Mouse (Mus musculus) frontal cortex, postnatal 25 days (tissue): ENCODE data around the gene Grb7.

Experiments
- DNase-seq, 2 experiments: peaks; one replicate each; pipeline ENCODE4 v3.0.0; 2022; ENCODE audit warnings: low spot score in 2 of 2

The Grb7 gene

GRCm38 (mm10) chr11:98446213-98446561 is at the start of gene Grb7:
Grb7 (plus strand) TSS chr11:98446394.
- no peak for DNase-seq

- DNase-seq: no peak
Observed at GRCm38 (mm10) chr11:98397946-98398345, 48.2 kb upstream of the Grb7 start.

GRCm38 (mm10) chr11:98400161-98400726 is 46.0 kb upstream of the Grb7 start, which contains the start of gene Pgap3:
Pgap3 (minus strand) TSS chr11:98400490.
- DNase-seq: peak; percentile 74 to 81

GRCm38 (mm10) chr11:98400816-98401215 is 45.4 kb upstream of the Grb7 start:
- no peak for DNase-seq

- no peak for DNase-seq
Observed at GRCm38 (mm10) chr11:98406621-98407020, 39.6 kb upstream of the Grb7 start.

- no peak for DNase-seq
Observed at GRCm38 (mm10) chr11:98408872-98409271, 37.3 kb upstream of the Grb7 start.

GRCm38 (mm10) chr11:98409341-98409822 is 36.8 kb upstream of the Grb7 start:
- DNase-seq: no peak

GRCm38 (mm10) chr11:98412273-98412796 is 33.9 kb upstream of the Grb7 start, which contains the start of gene Erbb2:
Erbb2 (plus strand) TSS chr11:98412470.
- no peak for DNase-seq

- DNase-seq: no peak
Observed at GRCm38 (mm10) chr11:98412797-98413301, 33.3 kb upstream of the Grb7 start.

- no peak for DNase-seq
Observed at GRCm38 (mm10) chr11:98413731-98414130, 32.5 kb upstream of the Grb7 start.

- no peak for DNase-seq
Observed at GRCm38 (mm10) chr11:98414162-98414561, 32.0 kb upstream of the Grb7 start.

- DNase-seq: no peak
Observed at GRCm38 (mm10) chr11:98417074-98417473, 29.1 kb upstream of the Grb7 start.

GRCm38 (mm10) chr11:98418273-98418672 is 27.9 kb upstream of the Grb7 start:
- no peak for DNase-seq

- no peak for DNase-seq
Observed at GRCm38 (mm10) chr11:98418939-98419547, 27.2 kb upstream of the Grb7 start.

GRCm38 (mm10) chr11:98426592-98426991 is 19.6 kb upstream of the Grb7 start:
- no peak for DNase-seq

GRCm38 (mm10) chr11:98428436-98428835 is 17.8 kb upstream of the Grb7 start:
- no peak for DNase-seq

- DNase-seq: no peak
Observed at GRCm38 (mm10) chr11:98431743-98432502, 14.3 kb upstream of the Grb7 start.

- DNase-seq: no peak
Observed at GRCm38 (mm10) chr11:98435723-98436122, 10.5 kb upstream of the Grb7 start.

GRCm38 (mm10) chr11:98437441-98437840 is 8.8 kb upstream of the Grb7 start:
- DNase-seq: no peak

- DNase-seq: peak; percentile 94 to 97
Observed at GRCm38 (mm10) chr11:98438331-98439158, 7.6 kb upstream of the Grb7 start, which contains the start of gene Mien1. Mien1 (minus strand) TSS chr11:98438991.

- no peak for DNase-seq
Observed at GRCm38 (mm10) chr11:98443688-98444087, 2.5 kb upstream of the Grb7 start.
